Mouse (Mus musculus) forebrain, embryonic 12.5 days (tissue): ENCODE results near the gene Dnajb12. TPM values are rescaled to one million over a fixed set of nuclear protein-coding genes. Genes with fewer than 3 reads are reported as not detected.
A peak's percentile ranks its signal among the peaks of the same experiment; 100 is the strongest.

Experiments
- ATAC-seq: fragments of 200-750 bp; cut with Nextera tagmentation; 2 replicates; pipeline ENCODE4 v1.8.0; 2017; ENCODE audit warnings: moderate TSS enrichment; ENCODE audit not compliant: low FRiP score
- H3K27ac ChIP-seq: fragments of 300-500 bp; sonication (generic); 2 replicates; pipeline ENCODE4 v1.5.1; 2016; ENCODE audit warnings: mild to moderate bottlenecking
- H3K27me3 ChIP-seq: fragments of 300-500 bp; sonication (generic); 2 replicates; pipeline ENCODE4 v1.6.1; 2016; ENCODE audit warnings: mild to moderate bottlenecking
- H3K36me3 ChIP-seq: fragments of 300-500 bp; sonication (generic); replicated peaks from 2 replicates; pipeline ENCODE4 v1.6.1; 2016; ENCODE audit warnings: mild to moderate bottlenecking
- H3K4me1 ChIP-seq: fragments of 300-500 bp; sonication (generic); 2 replicates; pipeline ENCODE4 v1.6.1; 2016
- H3K4me2 ChIP-seq: fragments of 300-500 bp; sonication (generic); 2 replicates; pipeline ENCODE4 v1.6.1; 2016; ENCODE audit warnings: mild to moderate bottlenecking, moderate library complexity
- H3K4me3 ChIP-seq: fragments of 300-500 bp; sonication (generic); replicated peaks from 2 replicates; pipeline ENCODE4 v1.5.1; 2016; ENCODE audit warnings: mild to moderate bottlenecking
- H3K9ac ChIP-seq: fragments of 300-500 bp; sonication (generic); 2 replicates; pipeline ENCODE4 v1.6.1; 2016; ENCODE audit warnings: mild to moderate bottlenecking
- H3K9me3 ChIP-seq: fragments of 300-500 bp; sonication (generic); 2 replicates; pipeline ENCODE4 v1.6.1; 2016
- WGBS: fragments of 180-500 bp; shearing (Covaris S2); methylation state at CpG from one replicate; pipeline ENCODE4 v1.1.7; 2016; 5-methylcytosine and 5-hydroxymethylcytosine counted together
- polyA plus RNA-seq: library from polyadenylated mRNA; unstranded; fragments of >200 nt; fragmentation: Nextera tagmentation; extraction: Ambion mirVana; gene quantifications from 2 replicates; pipeline ENCODE4 v1.2.1, GENCODE M21; 2016

Dnajb12 gene
- polyA plus RNA-seq, 1 experiment from 2014 or later, result 21.2 TPM

DNA sequence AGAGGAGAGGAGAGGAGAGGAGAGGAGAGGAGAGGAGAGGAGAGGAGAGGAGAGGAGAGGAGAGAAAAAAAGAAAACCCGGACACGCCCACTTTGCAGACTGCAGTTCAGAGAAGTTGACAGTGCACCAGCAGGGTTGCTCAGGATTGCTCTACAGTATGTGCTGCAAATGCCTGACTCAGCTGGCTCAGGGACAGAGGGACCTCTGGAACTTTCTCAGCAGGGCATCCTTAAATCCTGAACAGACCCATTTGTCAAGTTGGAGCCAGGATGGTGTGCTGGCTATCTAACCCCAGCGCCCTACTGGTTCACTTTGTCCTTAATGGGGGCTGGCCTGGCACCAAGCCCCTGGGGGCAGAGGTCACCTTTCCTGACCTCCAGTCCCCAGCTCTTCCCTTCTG is 54.7 kb downstream of the Dnajb12 start:
- no peak for ATAC-seq
- H3K9ac ChIP-seq, result no peak overlapping the region
- 43% methylated on average over 3 of the region's 3 CpGs for WGBS
- H3K36me3 ChIP-seq, result no peaks in the 10 kb centered on the region
- peaks cover 13% of the 10 kb centered on the region for H3K4me1 ChIP-seq
- H3K9me3 ChIP-seq, result no peaks in the 10 kb centered on the region
- no peak overlapping the region for H3K27ac ChIP-seq
- H3K27me3 ChIP-seq, result no peaks in the 10 kb centered on the region
- H3K4me3 ChIP-seq, result no peak overlapping the region
- H3K4me2 ChIP-seq, result no peak overlapping the region

DNA sequence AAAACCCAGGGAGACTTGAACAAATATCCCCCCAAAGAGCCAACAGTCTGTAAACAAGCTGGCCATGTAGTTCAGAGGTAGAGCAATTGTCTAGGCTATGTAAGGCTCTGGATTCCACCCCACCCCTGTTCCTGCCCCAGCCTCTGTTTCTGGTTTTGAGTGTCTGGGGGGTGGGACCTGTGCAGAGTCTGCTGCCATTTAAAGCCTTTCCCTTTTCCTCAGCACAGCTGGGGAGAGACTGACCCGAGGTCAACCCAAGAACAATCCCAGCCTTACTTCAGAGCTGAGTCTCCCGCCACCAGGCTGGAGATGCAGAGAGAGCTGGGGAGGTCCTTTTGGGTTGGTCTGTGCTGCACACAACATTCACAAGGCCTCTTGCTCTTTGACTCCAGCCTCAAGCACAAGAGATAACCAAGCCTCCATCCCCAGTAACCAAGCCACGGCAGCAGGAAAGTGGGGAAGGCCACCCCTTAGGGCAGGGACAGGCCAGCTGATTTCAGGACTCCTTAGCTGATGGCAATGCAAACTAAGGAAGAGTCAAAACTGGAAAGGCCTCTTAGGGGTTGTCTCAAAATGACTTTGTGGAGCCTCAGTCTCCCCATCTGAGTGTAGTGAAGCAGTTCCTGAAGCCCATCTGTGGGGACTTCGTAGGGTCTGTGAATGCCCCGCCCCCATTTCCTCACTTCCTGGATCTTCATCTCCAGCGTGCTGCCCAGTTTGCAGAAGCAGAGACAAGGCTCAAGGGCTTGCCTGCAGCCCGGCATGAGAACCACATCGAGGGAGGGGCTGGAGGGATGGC is 56.9 kb downstream of the Dnajb12 start:
- Histone ChIP-seq H3K36me3 (no peaks in the 10 kb centered on the region), H3K4me2 (no peak overlapping the region), H3K9me3 (no peaks in the 10 kb centered on the region), H3K27ac (peak overlapping the region; percentile 54; the same call in 1 of the 2 replicates), H3K9ac (no peak overlapping the region), H3K4me3 (no peak overlapping the region), H3K4me1 (peaks cover 6% of the 10 kb centered on the region), H3K27me3 (no peaks in the 10 kb centered on the region)
- ATAC-seq, result no peak
- WGBS, result 55% methylated on average over 8 of the region's 8 CpGs

DNA sequence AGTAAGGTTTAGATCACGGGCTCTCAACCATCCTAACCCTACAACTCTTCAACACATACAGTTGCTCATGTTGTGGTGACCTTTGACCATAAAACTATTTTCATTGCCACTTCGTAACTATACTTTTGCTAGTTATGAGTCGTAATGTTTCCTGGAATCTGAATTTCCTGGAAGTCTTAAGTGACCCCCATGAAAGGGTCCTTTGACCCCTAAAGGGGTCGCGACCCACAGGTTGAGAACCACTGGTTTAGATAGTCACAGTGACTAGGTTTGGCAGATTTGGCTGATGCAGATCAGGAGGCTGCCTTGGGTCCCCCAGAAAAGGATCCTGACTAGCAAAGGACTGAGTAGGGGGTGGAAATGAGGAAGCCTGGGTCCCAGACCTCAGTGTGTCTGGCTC is 59.3 kb downstream of the Dnajb12 start:
- no peaks in the 10 kb centered on the region for H3K9me3 ChIP-seq
- H3K9ac ChIP-seq, result no peak overlapping the region
- no peak overlapping the region for H3K27ac ChIP-seq
- H3K4me3 ChIP-seq, result no peak overlapping the region
- WGBS, result 87% methylated on average over 5 of the region's 5 CpGs
- no peaks in the 10 kb centered on the region for H3K36me3 ChIP-seq
- peaks cover 24% of the 10 kb centered on the region for H3K4me1 ChIP-seq
- no peak overlapping the region for H3K4me2 ChIP-seq
- no peaks in the 10 kb centered on the region for H3K27me3 ChIP-seq
- no peak for ATAC-seq

DNA sequence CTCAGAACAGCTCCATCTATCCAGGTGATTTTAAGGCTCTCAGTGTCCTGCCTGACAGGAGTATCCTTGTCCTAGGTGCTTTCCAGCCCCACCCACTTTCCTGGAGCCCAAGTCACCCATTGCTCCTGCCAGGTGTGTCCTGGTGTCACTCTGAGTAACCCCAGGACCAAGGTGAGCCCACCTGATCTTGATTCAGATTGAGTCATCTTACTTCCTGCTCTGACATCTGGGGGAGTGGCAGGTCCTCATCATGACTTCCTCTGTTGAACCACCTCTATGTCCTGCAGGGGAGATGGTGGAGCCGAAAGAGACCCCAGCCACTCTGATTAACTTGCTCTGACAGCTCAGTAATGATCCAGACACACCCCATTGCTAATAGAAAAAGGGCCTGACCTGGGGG is 59.7 kb downstream of the Dnajb12 start:
- 47% methylated on average over 1 of the region's 1 CpGs for WGBS
- H3K4me3 ChIP-seq, result no peak overlapping the region

DNA sequence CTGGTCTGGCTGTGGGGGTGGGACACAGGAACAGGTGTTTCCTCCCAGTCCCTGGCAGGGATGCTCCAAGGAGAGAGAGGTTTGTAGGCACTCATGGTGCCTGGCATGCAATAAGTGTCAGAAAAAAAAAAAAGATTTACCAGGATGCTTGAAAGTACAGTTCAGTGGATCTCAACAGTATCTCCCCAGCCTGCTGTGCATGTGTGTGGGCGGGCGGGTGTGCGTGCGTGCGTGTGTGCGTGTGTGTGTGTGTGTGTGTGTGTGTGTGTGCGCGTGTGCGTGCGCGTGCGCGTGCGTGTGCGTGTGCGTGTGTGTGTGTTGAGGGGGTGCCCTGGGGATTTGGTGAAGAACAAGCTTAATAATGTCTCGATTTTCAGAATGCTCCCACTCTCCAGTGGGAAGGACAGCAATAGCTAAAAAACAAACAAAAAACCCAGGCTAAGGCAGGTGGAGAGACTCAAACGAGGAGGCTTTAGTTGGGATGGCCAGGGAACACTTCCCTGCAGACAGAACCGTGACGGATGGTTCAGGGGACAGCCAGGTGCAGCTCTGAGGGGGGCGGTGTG is 63.0 kb downstream of the Dnajb12 start:
- H3K27me3 ChIP-seq, result no peaks in the 10 kb centered on the region
- peak overlapping the region; percentile 10; the same call in 1 of the 2 replicates for H3K4me3 ChIP-seq
- H3K9me3 ChIP-seq, result no peaks in the 10 kb centered on the region
- peak overlapping the region; percentile 41 for H3K4me2 ChIP-seq
- peak overlapping the region; percentile 41 for H3K9ac ChIP-seq
- no peak for ATAC-seq
- H3K27ac ChIP-seq, result peak overlapping the region; percentile 74; the same call in 1 of the 2 replicates
- H3K4me1 ChIP-seq, result peaks cover 20% of the 10 kb centered on the region
- 58% methylated on average over 21 of the region's 21 CpGs for WGBS
- H3K36me3 ChIP-seq, result no peaks in the 10 kb centered on the region

More for the DNA sequence above, 59.7 kb downstream of the Dnajb12 start:
- H3K27ac ChIP-seq, result no peak overlapping the region
- H3K4me1 ChIP-seq, result peaks cover 26% of the 10 kb centered on the region
- H3K9ac ChIP-seq, result no peak overlapping the region
- no peaks in the 10 kb centered on the region for H3K9me3 ChIP-seq
- ATAC-seq, result no peak
- no peak overlapping the region for H3K4me2 ChIP-seq
- no peaks in the 10 kb centered on the region for H3K27me3 ChIP-seq
- no peaks in the 10 kb centered on the region for H3K36me3 ChIP-seq

DNA sequence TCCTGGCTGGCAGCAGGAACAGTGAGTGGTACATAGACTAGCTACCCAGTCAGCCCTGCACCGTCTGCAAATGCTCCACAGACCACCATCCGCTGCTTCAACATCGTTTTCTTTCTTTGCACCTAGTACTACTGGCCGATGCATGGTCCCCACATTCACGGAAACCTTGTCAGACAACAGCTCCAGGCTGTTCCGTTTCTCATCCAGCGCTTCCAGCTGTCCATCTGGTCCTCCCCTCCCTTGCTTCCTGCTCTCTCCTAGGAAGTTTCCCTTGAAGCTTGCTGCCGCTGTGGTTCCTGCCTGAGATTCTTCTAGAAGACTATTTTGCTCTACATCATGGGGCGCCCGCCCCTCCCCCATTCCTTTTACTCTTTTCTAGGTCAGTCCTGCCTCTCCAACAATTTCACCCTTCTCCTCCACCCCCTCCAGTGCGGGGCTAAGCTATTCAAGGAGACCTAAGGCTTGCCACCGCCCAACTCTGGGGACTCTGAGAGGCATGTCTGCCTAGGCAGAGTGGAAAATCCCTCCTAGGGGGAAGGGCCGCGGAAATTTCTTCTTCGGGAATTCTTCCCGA is 63.6 kb downstream of the Dnajb12 start:
- H3K9me3 ChIP-seq, result no peaks in the 10 kb centered on the region
- H3K4me2 ChIP-seq, result peak overlapping the region; percentile 41
- peak overlapping the region; percentile 74 for H3K27ac ChIP-seq
- 5% methylated on average over 16 of the region's 16 CpGs for WGBS
- peak; percentile 71 for ATAC-seq
- H3K36me3 ChIP-seq, result no peaks in the 10 kb centered on the region
- peaks cover 20% of the 10 kb centered on the region for H3K4me1 ChIP-seq
- peak overlapping the region; percentile 41 for H3K9ac ChIP-seq
- H3K27me3 ChIP-seq, result no peaks in the 10 kb centered on the region
- peak overlapping the region; percentile 10; the same call in 1 of the 2 replicates for H3K4me3 ChIP-seq

DNA sequence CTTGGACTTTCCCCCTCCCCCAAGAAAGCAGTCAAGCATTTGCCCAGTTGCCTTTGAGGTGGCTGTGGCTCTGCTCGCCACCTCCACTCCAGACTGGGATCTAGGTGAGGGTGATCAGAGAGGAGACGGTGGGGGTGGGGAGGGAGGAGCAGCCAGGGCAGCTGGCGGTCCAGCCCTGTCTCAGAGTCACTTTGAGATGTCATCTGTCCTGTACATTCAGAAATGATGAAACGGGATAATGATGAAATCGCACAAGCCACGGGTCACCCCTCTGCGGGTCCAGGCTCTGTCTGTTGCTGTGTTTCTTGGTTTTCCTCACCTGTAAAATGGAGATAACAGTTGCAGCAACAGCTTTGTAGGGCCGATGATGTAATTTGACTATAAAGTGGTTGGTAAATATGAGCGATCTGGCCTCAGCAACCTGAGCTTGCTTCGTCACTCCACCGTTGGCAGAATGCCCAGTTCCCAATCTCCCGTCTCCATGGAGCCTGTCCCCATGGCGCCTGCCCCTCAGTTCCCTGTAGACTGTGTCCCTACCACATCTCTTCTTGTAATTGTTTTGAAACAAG is 64.1 kb downstream of the Dnajb12 start:
- H3K27ac ChIP-seq, result peak overlapping the region; percentile 74
- no peak overlapping the region for H3K4me3 ChIP-seq
- H3K27me3 ChIP-seq, result no peaks in the 10 kb centered on the region

DNA sequence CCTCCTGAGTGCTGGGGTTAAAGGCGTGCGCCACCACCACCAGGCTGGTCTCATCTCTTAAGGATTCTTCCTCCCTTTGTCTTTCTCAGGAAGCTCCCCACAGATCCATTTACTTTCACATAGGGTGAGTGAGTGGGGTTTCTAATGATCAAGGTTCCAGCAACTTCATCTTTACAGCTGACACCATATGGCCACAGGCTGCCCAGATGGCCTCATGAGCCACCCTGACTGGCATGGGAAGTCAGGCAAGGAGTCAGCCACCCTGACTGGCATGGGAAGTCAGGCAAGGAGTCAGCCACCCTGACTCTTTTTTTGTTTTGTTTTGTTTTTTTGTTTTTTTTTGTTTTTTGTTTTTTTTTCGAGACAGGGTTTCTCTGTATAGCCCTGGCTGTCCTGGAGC is 66.1 kb downstream of the Dnajb12 start:
- WGBS, result 92% methylated on average over 3 of the region's 3 CpGs

More for the DNA sequence above, 64.1 kb downstream of the Dnajb12 start:
- Histone ChIP-seq H3K4me1 (peaks cover 22% of the 10 kb centered on the region), H3K9ac (peak overlapping the region; percentile 41; the same call in 1 of the 2 replicates), H3K4me2 (peak overlapping the region; percentile 41), H3K36me3 (no peaks in the 10 kb centered on the region), H3K9me3 (no peaks in the 10 kb centered on the region)
- ATAC-seq, result peak; percentile 73
- 43% methylated on average over 13 of the region's 13 CpGs for WGBS

DNA sequence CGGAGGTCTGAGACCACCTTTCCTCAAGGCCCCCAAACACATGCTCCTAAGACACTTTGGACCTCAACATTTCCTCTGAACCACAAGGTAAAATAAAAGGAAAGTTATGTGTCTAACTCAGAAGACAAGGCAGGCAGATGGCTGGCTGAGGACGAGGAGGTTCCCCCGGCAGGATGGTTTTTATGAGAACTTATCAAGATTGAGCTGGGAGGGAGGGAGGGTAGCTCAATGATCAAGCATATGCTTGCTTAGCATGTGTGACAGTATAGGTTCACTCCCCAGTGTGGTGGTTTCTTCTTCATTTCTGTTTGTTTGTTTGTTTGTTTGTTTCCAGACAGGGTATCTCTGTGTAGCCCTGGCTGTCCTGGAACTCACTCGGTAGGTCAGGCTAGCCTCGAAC is 67.0 kb downstream of the Dnajb12 start:
- Histone ChIP-seq H3K36me3 (0 out of 2 replicates have a peak, but pooled peaks cover 4% of the 10 kb centered on the region), H3K27me3 (no peaks in the 10 kb centered on the region), H3K4me1 (peaks cover 44% of the 10 kb centered on the region), H3K9me3 (no peaks in the 10 kb centered on the region), H3K4me2 (no peak overlapping the region), H3K27ac (no peak overlapping the region), H3K4me3 (no peak overlapping the region), H3K9ac (no peak overlapping the region)
- WGBS, result 85% methylated on average over 5 of the region's 5 CpGs
- no peak for ATAC-seq

More for the DNA sequence above, 66.1 kb downstream of the Dnajb12 start:
- no peaks in the 10 kb centered on the region for H3K9me3 ChIP-seq
- H3K36me3 ChIP-seq, result 0 out of 2 replicates have a peak, but pooled peaks cover 4% of the 10 kb centered on the region
- H3K4me3 ChIP-seq, result no peak overlapping the region
- no peak overlapping the region for H3K9ac ChIP-seq
- no peak overlapping the region for H3K27ac ChIP-seq
- ATAC-seq, result no peak
- no peaks in the 10 kb centered on the region for H3K27me3 ChIP-seq
- H3K4me2 ChIP-seq, result no peak overlapping the region
- peaks cover 41% of the 10 kb centered on the region for H3K4me1 ChIP-seq

DNA sequence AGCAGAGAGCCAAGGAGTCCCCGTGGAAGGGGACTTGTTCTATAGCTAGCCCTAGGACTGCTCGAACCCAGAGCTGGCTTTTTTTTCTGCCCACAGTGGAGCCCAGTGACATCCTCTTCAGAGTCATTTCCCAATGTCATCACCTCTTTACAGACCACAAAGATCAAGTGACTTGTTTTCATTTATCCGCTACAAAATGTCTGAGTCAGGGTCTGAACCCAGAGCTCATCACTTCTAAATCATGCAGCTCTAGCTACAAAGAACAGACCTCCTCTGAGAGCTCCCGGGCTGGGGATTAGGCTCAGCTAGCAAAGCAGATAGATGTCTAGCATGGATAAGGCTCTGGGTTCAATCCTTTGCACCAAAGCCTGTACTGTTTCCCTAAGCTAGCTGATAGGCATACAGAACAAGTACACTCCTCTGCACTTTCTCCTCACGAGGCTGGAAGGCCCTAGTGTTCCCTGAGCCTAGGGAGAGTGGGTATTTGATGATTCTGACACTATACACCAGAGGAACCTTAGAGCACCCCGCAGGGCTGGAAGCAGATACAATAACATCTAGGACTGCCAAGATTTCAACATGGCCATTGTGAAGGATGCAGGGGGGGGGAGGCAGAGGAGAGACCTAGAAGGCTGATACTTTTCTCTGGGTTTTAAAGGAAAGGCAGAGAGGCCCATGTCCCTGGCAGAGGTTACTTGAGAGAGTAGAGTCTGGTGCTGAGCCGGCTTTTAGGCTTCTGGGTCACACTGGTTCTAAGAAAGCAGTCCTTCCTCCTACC is 68.1 kb downstream of the Dnajb12 start:
- H3K36me3 ChIP-seq, result 0 out of 2 replicates have a peak, but pooled peaks cover 4% of the 10 kb centered on the region
- H3K4me1 ChIP-seq, result peaks cover 41% of the 10 kb centered on the region
- no peak for ATAC-seq
- H3K9me3 ChIP-seq, result no peaks in the 10 kb centered on the region
- no peak overlapping the region for H3K4me3 ChIP-seq
- peak overlapping the region; percentile 42 for H3K27ac ChIP-seq
- no peak overlapping the region for H3K4me2 ChIP-seq
- H3K27me3 ChIP-seq, result no peaks in the 10 kb centered on the region
- WGBS, result 69% methylated on average over 7 of the region's 7 CpGs
- H3K9ac ChIP-seq, result no peak overlapping the region

DNA sequence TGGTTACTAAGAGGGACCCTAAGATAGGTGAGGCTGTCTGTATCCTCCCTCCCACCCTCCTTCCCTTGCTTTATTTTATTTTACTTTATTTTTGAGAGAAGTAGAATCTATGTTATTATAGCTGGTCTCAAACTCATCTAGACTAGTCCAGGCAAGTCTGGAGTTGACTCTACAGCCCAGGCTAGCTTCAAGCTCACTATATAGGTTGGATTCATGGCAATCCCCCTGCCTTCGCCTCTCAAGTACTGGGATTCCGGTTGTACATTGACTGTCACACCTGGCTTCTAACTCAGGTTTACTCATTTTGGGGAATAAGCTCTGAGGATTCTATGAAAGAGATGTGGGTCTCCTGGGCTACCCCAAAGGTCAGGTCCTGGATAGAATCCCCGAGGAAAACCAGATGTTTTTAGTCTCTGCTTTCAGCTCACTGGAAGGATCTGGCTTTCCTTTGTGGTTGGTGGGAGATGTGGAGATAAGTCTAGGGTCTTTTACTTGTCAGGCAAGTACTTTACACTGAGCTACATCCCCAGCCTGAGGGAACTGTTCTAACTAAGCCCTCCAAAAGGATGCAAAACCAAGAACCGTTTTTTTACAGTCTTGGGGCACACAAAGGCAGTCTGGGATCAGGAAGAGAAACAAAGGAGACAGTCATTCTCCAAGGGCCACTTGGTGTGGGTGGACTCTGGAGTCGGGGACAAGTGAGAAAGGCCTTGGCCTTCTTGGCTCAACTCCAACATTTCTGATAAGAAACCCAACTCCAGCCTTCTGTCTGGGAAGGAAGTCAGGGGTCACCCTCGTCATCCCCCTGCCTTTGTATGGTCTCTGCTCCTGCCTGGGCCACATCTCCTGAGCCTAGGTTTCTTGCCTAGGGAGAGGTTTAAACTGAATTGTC is 69.3 kb downstream of the Dnajb12 start:
- Histone ChIP-seq H3K27ac (peak overlapping the region; percentile 42), H3K4me1 (peaks cover 38% of the 10 kb centered on the region), H3K9me3 (no peaks in the 10 kb centered on the region), H3K9ac (no peak overlapping the region), H3K4me3 (no peak overlapping the region), H3K36me3 (0 out of 2 replicates have a peak, but pooled peaks cover 4% of the 10 kb centered on the region), H3K4me2 (peak overlapping the region; percentile 86), H3K27me3 (no peaks in the 10 kb centered on the region)
- ATAC-seq, result no peak
- 53% methylated on average over 6 of the region's 6 CpGs for WGBS
